Mouse (Mus musculus) intestine, embryonic 14.5 days (tissue): ENCODE results near the gene Stxbp4. TPM values are rescaled to one million over a fixed set of nuclear protein-coding genes. Genes with fewer than 3 reads are reported as not detected.

ENCODE experiments used
- ATAC-seq: fragments of 200-750 bp; cut with Nextera tagmentation; replicated peaks from 2 replicates; pipeline ENCODE4 v1.8.0; 2017; ENCODE audit warnings: low read depth, moderate number of reproducible peaks, moderate TSS enrichment, moderate library complexity; ENCODE audit not compliant: low FRiP score, low TSS enrichment
- DNase-seq: peaks from one replicate; pipeline ENCODE4 v3.0.0-alpha.2; 2018; ENCODE audit warnings: low spot score
- H3K27ac ChIP-seq: fragments of 300-500 bp; sonication (generic); 2 replicates; pipeline ENCODE4 v1.5.1; 2014; ENCODE audit warnings: low read depth, mild to moderate bottlenecking, control low read depth
- H3K27me3 ChIP-seq: fragments of 300-500 bp; sonication (generic); replicated peaks from 2 replicates; pipeline ENCODE4 v1.6.1; 2014; ENCODE audit warnings: low read length, control low read depth; ENCODE audit not compliant: control insufficient read depth, insufficient read depth
- H3K36me3 ChIP-seq: fragments of 300-500 bp; sonication (generic); 2 replicates; pipeline ENCODE4 v1.6.1; 2014; ENCODE audit warnings: low read length, control low read depth; ENCODE audit not compliant: control insufficient read depth, insufficient read depth
- H3K4me1 ChIP-seq: fragments of 300-500 bp; sonication (generic); replicated peaks from 2 replicates; pipeline ENCODE4 v1.6.1; 2014; ENCODE audit warnings: low read length, control low read depth, mixed read lengths; ENCODE audit not compliant: control insufficient read depth, insufficient read depth
- H3K4me2 ChIP-seq: fragments of 300-500 bp; sonication (generic); 2 replicates; pipeline ENCODE4 v1.6.1; 2014; ENCODE audit warnings: low read length
- H3K4me3 ChIP-seq: fragments of 300-500 bp; sonication (generic); 2 replicates; pipeline ENCODE4 v1.5.1; 2014; ENCODE audit warnings: low read depth, low read length, control low read depth, mixed read lengths
- H3K9ac ChIP-seq: fragments of 300-500 bp; sonication (generic); 2 replicates; pipeline ENCODE4 v1.6.1; 2014; ENCODE audit warnings: mild to moderate bottlenecking, low read length
- H3K9me3 ChIP-seq: fragments of 300-500 bp; sonication (generic); 2 replicates; pipeline ENCODE4 v1.6.1; 2016; ENCODE audit warnings: low read length, control low read depth; ENCODE audit not compliant: control insufficient read depth
- WGBS: fragments of 180-500 bp; shearing (Covaris S2); extraction: QIAGEN DNeasy Blood & Tissue Kit; methylation state at CpG from one replicate; pipeline ENCODE4 v1.1.7; 2014; 5-methylcytosine and 5-hydroxymethylcytosine counted together
- polyA plus RNA-seq: library from polyadenylated mRNA; unstranded; fragments of >200 nt; fragmentation: Nextera tagmentation; extraction: Ambion mirVana; gene quantifications from 2 replicates; pipeline ENCODE4 v1.2.1, GENCODE M21; 2014

Stxbp4 gene
- polyA plus RNA-seq, 1 experiment from 2014 or later: 18.7 TPM

DNA sequence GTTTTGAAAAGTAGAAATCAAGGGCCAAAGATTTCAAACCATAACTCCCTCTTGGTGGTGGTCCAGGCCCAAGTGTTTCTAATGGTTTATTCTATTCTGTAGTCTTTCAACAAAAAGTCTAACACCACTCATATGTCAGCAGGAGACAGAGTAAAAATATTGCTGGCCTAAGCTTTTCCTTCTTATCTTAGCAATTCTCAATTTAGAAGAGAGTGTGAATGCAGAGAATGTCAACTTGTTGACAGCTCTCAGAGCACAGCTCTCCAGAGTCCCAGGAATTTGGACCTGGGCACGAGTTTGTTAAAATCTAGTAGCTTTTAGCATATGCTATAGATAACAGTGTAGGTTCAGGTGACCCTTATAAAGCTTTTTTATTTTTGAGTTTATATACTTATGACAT lies 120.1 kb downstream of the Stxbp4 start:
- WGBS: 66% methylated on average over 1 of the region's 1 CpGs
- H3K4me2 ChIP-seq: no peak overlapping the region
- H3K9me3 ChIP-seq: no peaks in the 10 kb centered on the region
- H3K27ac ChIP-seq: no peak overlapping the region
- no peaks in the 10 kb centered on the region for H3K4me1 ChIP-seq
- H3K4me3 ChIP-seq: no peak overlapping the region
- peaks cover 12% of the 10 kb centered on the region for H3K36me3 ChIP-seq
- no peaks in the 10 kb centered on the region for H3K27me3 ChIP-seq
- no peak for DNase-seq
- ATAC-seq: no peak
- no peak overlapping the region for H3K9ac ChIP-seq

- H3K4me2 ChIP-seq: no peak overlapping the region
- H3K9ac ChIP-seq: no peak overlapping the region
- WGBS: 62% methylated on average over 5 of the region's 5 CpGs
Measured at GRCm38 (mm10) chr11:90512538-90513219, 125.2 kb downstream of the Stxbp4 start.

DNA sequence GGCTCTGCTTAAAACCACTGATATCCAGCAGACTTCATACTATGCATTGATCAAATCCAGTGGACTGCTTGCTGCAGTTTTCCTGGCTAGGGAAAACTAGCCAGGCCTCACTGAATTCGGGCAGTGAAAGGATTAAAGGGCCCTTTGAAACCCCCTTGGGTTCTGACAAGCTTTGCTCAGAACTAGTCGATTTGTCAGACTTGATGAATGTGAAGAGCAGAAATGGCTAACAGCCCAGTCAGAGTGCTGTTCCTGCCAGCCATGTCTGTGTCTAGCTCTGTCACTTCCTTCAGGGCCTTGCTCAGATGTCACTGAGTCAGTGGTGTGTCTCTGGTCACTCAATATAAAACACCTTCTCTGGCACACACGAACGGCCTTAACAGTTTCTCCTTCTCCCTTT lies 136.0 kb downstream of the Stxbp4 start:
- Histone ChIP-seq H3K4me3 (no peak overlapping the region), H3K4me2 (no peak overlapping the region), H3K27ac (no peak overlapping the region), H3K4me1 (no peaks in the 10 kb centered on the region), H3K36me3 (no peaks in the 10 kb centered on the region), H3K9ac (no peak overlapping the region), H3K27me3 (no peaks in the 10 kb centered on the region), H3K9me3 (no peaks in the 10 kb centered on the region)
- DNase-seq (no peak), ATAC-seq (no peak)
- WGBS: 72% methylated on average over 4 of the region's 4 CpGs

More at GRCm38 (mm10) chr11:90512538-90513219, 125.2 kb downstream of the Stxbp4 start:
- Histone ChIP-seq H3K4me3 (no peak overlapping the region), H3K4me1 (no peaks in the 10 kb centered on the region), H3K27me3 (no peaks in the 10 kb centered on the region), H3K36me3 (0 out of 2 replicates have a peak, but pooled peaks cover 6% of the 10 kb centered on the region), H3K9me3 (no peaks in the 10 kb centered on the region), H3K27ac (no peak overlapping the region)
- ATAC-seq (no peak), DNase-seq (no peak)

DNA sequence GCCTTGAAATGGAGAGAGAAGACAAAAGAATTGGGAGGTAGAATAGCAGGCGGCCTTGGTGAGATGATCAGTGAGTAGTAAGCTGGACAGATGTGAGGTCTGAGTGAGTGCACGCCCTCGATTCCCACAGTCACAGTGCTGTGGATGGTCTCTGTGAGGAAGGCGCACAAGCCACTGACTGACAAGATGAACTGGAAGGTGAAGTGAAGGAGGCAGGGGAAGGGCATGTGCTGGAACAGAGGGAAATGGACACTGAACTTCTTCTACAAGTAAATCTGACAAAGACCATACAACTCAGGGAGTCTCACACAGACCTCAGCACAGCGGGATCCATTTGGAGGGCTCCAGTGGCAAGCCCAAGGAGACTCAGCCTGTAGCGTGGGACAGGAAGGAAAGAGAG lies 138.0 kb downstream of the Stxbp4 start:
- ATAC-seq (no peak), DNase-seq (no peak)
- no peak overlapping the region for H3K9ac ChIP-seq
- H3K9me3 ChIP-seq: no peaks in the 10 kb centered on the region
- no peak overlapping the region for H3K4me3 ChIP-seq
- no peaks in the 10 kb centered on the region for H3K36me3 ChIP-seq
- WGBS: 95% methylated on average over 6 of the region's 6 CpGs
- no peaks in the 10 kb centered on the region for H3K4me1 ChIP-seq
- H3K4me2 ChIP-seq: no peak overlapping the region
- H3K27me3 ChIP-seq: no peaks in the 10 kb centered on the region
- H3K27ac ChIP-seq: no peak overlapping the region

GRCm38 (mm10) chr11:90498461-90498860 lies 139.4 kb downstream of the Stxbp4 start:
- Histone ChIP-seq H3K4me3 (no peak overlapping the region), H3K27ac (no peak overlapping the region), H3K4me1 (no peaks in the 10 kb centered on the region), H3K4me2 (no peak overlapping the region), H3K36me3 (peaks cover 5% of the 10 kb centered on the region; the same call in 1 of the 2 replicates), H3K9me3 (no peaks in the 10 kb centered on the region), H3K9ac (no peak overlapping the region), H3K27me3 (no peaks in the 10 kb centered on the region)
- ATAC-seq (no peak), DNase-seq (no peak)
- 56% methylated on average over 5 of the region's 5 CpGs for WGBS

DNA sequence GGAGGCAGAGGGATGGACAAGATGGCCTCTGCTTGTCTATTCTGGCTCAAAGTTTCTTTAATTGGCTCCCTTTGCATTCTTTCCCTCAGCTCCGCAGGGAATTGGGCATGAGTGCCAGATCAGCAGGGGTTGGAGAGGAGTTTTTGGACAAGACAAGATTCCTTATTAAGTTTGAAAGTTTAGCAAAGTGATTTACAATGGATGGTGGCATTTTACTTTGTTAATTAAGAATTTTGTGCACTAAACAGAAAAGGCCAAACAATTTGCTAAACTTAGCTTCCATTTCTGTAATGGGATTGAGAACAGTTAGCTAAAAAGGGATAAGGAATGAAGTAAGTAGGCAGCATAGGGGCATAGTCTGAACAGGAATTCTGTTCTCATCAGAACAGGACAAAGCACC lies 142.9 kb downstream of the Stxbp4 start:
- Histone ChIP-seq H3K9ac (no peak overlapping the region), H3K27ac (no peak overlapping the region), H3K27me3 (no peaks in the 10 kb centered on the region), H3K4me1 (no peaks in the 10 kb centered on the region), H3K9me3 (no peaks in the 10 kb centered on the region), H3K36me3 (peaks cover 5% of the 10 kb centered on the region; the same call in 1 of the 2 replicates), H3K4me3 (no peak overlapping the region), H3K4me2 (no peak overlapping the region)
- DNase-seq (no peak), ATAC-seq (no peak)
- 86% methylated on average over 1 of the region's 1 CpGs for WGBS

DNA sequence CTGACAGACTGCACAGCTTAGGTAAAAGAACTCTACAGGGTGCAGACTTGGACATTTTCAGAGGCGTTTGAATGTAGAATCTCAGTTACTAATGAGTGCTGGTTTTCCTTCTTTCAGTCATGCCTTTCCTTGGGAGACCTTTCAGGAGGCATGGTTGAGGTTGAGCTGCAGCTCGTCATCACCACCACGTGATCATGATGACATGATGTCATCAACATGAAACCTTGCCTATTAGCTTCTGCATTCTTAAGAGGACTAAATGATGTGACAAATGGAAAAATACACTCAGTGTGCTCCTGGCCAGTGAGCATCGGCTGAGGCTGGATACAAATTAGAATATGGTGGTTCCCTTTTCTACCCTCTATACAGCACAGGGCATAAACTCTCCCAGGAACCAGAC lies 145.4 kb downstream of the Stxbp4 start:
- Histone ChIP-seq H3K27me3 (no peaks in the 10 kb centered on the region), H3K27ac (no peak overlapping the region), H3K36me3 (peaks cover 10% of the 10 kb centered on the region; the same call in 1 of the 2 replicates), H3K9ac (no peak overlapping the region), H3K9me3 (no peaks in the 10 kb centered on the region), H3K4me1 (no peaks in the 10 kb centered on the region), H3K4me3 (no peak overlapping the region), H3K4me2 (no peak overlapping the region)
- ATAC-seq (no peak), DNase-seq (no peak)
- 89% methylated on average over 4 of the region's 4 CpGs for WGBS

- no peak overlapping the region for H3K4me2 ChIP-seq
- H3K27me3 ChIP-seq: no peaks in the 10 kb centered on the region
- no peaks in the 10 kb centered on the region for H3K9me3 ChIP-seq
- peaks cover 11% of the 10 kb centered on the region; the same call in 1 of the 2 replicates for H3K36me3 ChIP-seq
- WGBS: 87% methylated on average over 10 of the region's 10 CpGs
- no peak overlapping the region for H3K4me3 ChIP-seq
- DNase-seq (no peak), ATAC-seq (no peak)
- no peak overlapping the region for H3K9ac ChIP-seq
- H3K4me1 ChIP-seq: no peaks in the 10 kb centered on the region
- no peak overlapping the region for H3K27ac ChIP-seq
Measured at GRCm38 (mm10) chr11:90489166-90489565, 148.7 kb downstream of the Stxbp4 start.

- ATAC-seq (no peak), DNase-seq (no peak)
- Histone ChIP-seq H3K27me3 (no peaks in the 10 kb centered on the region), H3K9ac (no peak overlapping the region), H3K27ac (no peak overlapping the region), H3K9me3 (no peaks in the 10 kb centered on the region), H3K4me2 (no peak overlapping the region), H3K4me3 (no peak overlapping the region), H3K36me3 (peaks cover 9% of the 10 kb centered on the region; the same call in 1 of the 2 replicates), H3K4me1 (no peaks in the 10 kb centered on the region)
- WGBS: 94% methylated on average over 8 of the region's 8 CpGs
Measured at GRCm38 (mm10) chr11:90487686-90488085, 150.2 kb downstream of the Stxbp4 start.
